Mouse (Mus musculus): ENCODE measurements at regions not wholly inside any gene's neighbourhood (a gene's known extent, or its start where the extent isn't known, plus 50 kb on each side); places are given as distances from the start of the nearest gene placed in this dataset.

DNA sequence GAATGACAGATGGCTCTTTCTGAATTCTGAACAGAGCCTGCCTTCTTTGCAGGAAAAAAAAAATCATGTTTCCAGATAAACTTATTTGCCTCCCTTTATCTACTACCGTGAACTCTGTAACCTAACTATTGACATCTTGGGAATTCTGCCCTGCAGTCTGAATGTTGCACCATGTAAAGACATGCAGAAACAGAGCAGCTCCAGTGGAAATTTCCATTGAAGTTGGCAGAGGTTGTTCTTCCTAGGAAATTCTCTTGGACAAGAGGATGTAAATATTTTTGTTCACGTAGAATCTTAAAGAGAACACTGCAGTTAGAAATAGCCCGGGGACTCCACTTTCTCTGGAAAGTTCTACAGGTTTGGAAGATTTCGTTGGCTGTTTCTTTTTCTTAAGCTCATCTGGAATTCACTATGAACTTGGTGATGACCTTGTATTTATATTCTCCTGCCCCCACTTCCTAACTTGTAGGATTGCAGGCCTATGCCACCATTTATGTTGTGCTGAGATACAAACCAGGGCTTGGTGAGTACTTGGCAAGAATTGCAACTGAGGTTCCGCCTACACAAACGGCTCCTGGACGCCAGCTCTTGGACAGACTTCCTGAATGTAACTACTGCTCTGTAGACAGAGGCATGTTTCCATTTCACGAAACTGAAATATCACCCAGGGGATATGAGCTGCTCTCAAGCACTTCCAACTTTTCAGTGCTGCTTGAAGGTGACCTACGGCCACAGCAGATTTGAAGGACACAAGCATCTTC, 202.7 kb upstream of the Mocs1 start:
- H3K4me3 ChIP-seq (ENCODE audit: extremely low read depth, insufficient read depth, insufficient read length) = no peak overlapping the region
- no peaks in the 10 kb centered on the region for H3K4me1 ChIP-seq (ENCODE audit: control insufficient read depth, insufficient read depth, insufficient read length)
- no peaks in the 10 kb centered on the region for H3K27me3 ChIP-seq (ENCODE audit: control insufficient read depth, insufficient read depth, low read length)
- TF ChIP-seq CTCF (IDR thresholded peaks at IDR 0.05; ENCODE audit: extremely low read depth, insufficient read depth, insufficient read length, insufficient replicate concordance) = no peak
- no peak for TF ChIP-seq POLR2A (IDR thresholded peaks at IDR 0.05; ENCODE audit: low read depth, low read length)
- WGBS = 76% methylated on average over 9 of the region's 9 CpGs
- no peak overlapping the region for H3K27ac ChIP-seq (ENCODE audit: insufficient read depth, low read length)
- H3K36me3 ChIP-seq (ENCODE audit: control insufficient read depth, insufficient read depth, low read length) = no peaks in the 10 kb centered on the region
- DNase-seq (ENCODE audit: low read depth in 1 of 2, low spot score in 2 of 2) = no peak

GRCm38 (mm10) chr17:49226016-49226400, 202.2 kb upstream of the Mocs1 start:
- WGBS = 81% methylated on average over 6 of the region's 6 CpGs

GRCm38 (mm10) chr17:49231287-49231686, 196.9 kb upstream of the Mocs1 start:
- Histone ChIP-seq H3K27ac (ENCODE audit: insufficient read depth, low read length) (no peak overlapping the region), H3K4me1 (ENCODE audit: control insufficient read depth, insufficient read depth, insufficient read length) (no peaks in the 10 kb centered on the region), H3K36me3 (ENCODE audit: control insufficient read depth, insufficient read depth, low read length) (no peaks in the 10 kb centered on the region), H3K27me3 (ENCODE audit: control insufficient read depth, insufficient read depth, low read length) (no peaks in the 10 kb centered on the region), H3K4me3 (ENCODE audit: extremely low read depth, insufficient read depth, insufficient read length) (no peak overlapping the region)
- DNase-seq (ENCODE audit: low read depth in 1 of 2, low spot score in 2 of 2) = no peak
- 75% methylated on average over 3 of the region's 3 CpGs for WGBS
- TF ChIP-seq CTCF (IDR thresholded peaks at IDR 0.05; ENCODE audit: extremely low read depth, insufficient read depth, insufficient read length, insufficient replicate concordance) = no peak
- no peak for TF ChIP-seq POLR2A (IDR thresholded peaks at IDR 0.05; ENCODE audit: low read depth, low read length)

More at GRCm38 (mm10) chr17:49226016-49226400, 202.2 kb upstream of the Mocs1 start:
- TF ChIP-seq CTCF (IDR thresholded peaks at IDR 0.05; ENCODE audit: extremely low read depth, insufficient read depth, insufficient read length, insufficient replicate concordance) (no peak), POLR2A (IDR thresholded peaks at IDR 0.05; ENCODE audit: low read depth, low read length) (no peak)
- Histone ChIP-seq H3K4me1 (ENCODE audit: control insufficient read depth, insufficient read depth, insufficient read length) (no peaks in the 10 kb centered on the region), H3K36me3 (ENCODE audit: control insufficient read depth, insufficient read depth, low read length) (no peaks in the 10 kb centered on the region), H3K4me3 (ENCODE audit: extremely low read depth, insufficient read depth, insufficient read length) (no peak overlapping the region), H3K27me3 (ENCODE audit: control insufficient read depth, insufficient read depth, low read length) (no peaks in the 10 kb centered on the region), H3K27ac (ENCODE audit: insufficient read depth, low read length) (no peak overlapping the region)
- DNase-seq (ENCODE audit: low read depth in 1 of 2, low spot score in 2 of 2) = no peak

DNA sequence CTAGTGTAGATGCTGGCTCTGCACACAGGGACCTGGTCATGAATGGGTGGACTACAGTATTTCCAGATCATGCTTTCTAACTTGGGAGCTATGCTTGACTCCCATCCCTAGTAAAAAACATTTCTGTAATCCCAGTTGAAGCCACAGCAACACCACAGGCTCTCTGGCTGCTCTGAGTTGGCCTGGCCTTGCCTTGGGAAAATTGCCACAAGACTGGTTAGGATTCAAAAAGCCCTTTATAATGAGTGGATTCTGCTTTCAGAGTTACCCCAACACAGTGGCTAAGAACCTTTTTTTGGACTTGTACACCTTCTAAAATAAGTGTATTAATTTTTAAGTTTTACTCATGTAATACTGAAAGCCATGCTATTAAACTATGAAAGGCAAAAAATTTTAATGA, 188.1 kb upstream of the Mocs1 start:
- H3K27ac ChIP-seq (ENCODE audit: insufficient read depth, low read length) = no peak overlapping the region
- no peak for DNase-seq (ENCODE audit: low read depth in 1 of 2, low spot score in 2 of 2)
- no peak overlapping the region for H3K4me3 ChIP-seq (ENCODE audit: extremely low read depth, insufficient read depth, insufficient read length)
- no peak for TF ChIP-seq CTCF (IDR thresholded peaks at IDR 0.05; ENCODE audit: extremely low read depth, insufficient read depth, insufficient read length, insufficient replicate concordance)
- TF ChIP-seq POLR2A (IDR thresholded peaks at IDR 0.05; ENCODE audit: low read depth, low read length) = no peak
- no peaks in the 10 kb centered on the region for H3K36me3 ChIP-seq (ENCODE audit: control insufficient read depth, insufficient read depth, low read length)
- no peaks in the 10 kb centered on the region for H3K27me3 ChIP-seq (ENCODE audit: control insufficient read depth, insufficient read depth, low read length)
- no peaks in the 10 kb centered on the region for H3K4me1 ChIP-seq (ENCODE audit: control insufficient read depth, insufficient read depth, insufficient read length)

DNA sequence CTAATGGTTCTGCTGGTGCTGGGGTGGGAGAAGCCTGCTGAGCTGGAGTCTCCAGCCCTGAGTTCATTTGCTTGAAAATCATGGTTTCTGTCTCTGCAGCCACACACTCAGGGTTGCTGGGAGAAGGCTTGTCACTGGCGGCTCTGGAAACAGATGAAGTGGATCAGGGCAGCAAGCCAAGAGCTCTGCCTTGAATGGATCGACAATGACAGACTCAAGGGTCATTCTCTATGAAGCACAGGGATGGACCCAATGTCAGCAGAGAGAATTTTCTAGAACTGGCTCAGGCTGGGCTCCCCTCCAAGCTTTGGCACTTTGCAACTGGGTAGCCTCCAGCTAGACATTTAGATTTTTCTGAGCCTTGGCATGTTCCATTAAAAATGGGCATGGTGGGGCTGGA, 184.7 kb upstream of the Mocs1 start:
- H3K27me3 ChIP-seq (ENCODE audit: control insufficient read depth, insufficient read depth, low read length) = no peaks in the 10 kb centered on the region
- no peak overlapping the region for H3K27ac ChIP-seq (ENCODE audit: insufficient read depth, low read length)
- H3K4me3 ChIP-seq (ENCODE audit: extremely low read depth, insufficient read depth, insufficient read length) = no peak overlapping the region
- no peak for TF ChIP-seq POLR2A (IDR thresholded peaks at IDR 0.05; ENCODE audit: low read depth, low read length)
- TF ChIP-seq CTCF (IDR thresholded peaks at IDR 0.05; ENCODE audit: extremely low read depth, insufficient read depth, insufficient read length, insufficient replicate concordance) = no peak
- WGBS = 86% methylated on average over 2 of the region's 2 CpGs
- H3K4me1 ChIP-seq (ENCODE audit: control insufficient read depth, insufficient read depth, insufficient read length) = no peaks in the 10 kb centered on the region
- H3K36me3 ChIP-seq (ENCODE audit: control insufficient read depth, insufficient read depth, low read length) = no peaks in the 10 kb centered on the region
- DNase-seq (ENCODE audit: low read depth in 1 of 2, low spot score in 2 of 2) = no peak

GRCm38 (mm10) chr17:49245013-49245412, 183.1 kb upstream of the Mocs1 start:
- Histone ChIP-seq H3K4me3 (ENCODE audit: extremely low read depth, insufficient read depth, insufficient read length) (no peak overlapping the region), H3K4me1 (ENCODE audit: control insufficient read depth, insufficient read depth, insufficient read length) (no peaks in the 10 kb centered on the region), H3K36me3 (ENCODE audit: control insufficient read depth, insufficient read depth, low read length) (no peaks in the 10 kb centered on the region), H3K27me3 (ENCODE audit: control insufficient read depth, insufficient read depth, low read length) (no peaks in the 10 kb centered on the region), H3K27ac (ENCODE audit: insufficient read depth, low read length) (no peak overlapping the region)
- DNase-seq (ENCODE audit: low read depth in 1 of 2, low spot score in 2 of 2) = no peak
- no peak for TF ChIP-seq POLR2A (IDR thresholded peaks at IDR 0.05; ENCODE audit: low read depth, low read length)
- TF ChIP-seq CTCF (IDR thresholded peaks at IDR 0.05; ENCODE audit: extremely low read depth, insufficient read depth, insufficient read length, insufficient replicate concordance) = no peak
- 51% methylated on average over 2 of the region's 2 CpGs for WGBS

DNA sequence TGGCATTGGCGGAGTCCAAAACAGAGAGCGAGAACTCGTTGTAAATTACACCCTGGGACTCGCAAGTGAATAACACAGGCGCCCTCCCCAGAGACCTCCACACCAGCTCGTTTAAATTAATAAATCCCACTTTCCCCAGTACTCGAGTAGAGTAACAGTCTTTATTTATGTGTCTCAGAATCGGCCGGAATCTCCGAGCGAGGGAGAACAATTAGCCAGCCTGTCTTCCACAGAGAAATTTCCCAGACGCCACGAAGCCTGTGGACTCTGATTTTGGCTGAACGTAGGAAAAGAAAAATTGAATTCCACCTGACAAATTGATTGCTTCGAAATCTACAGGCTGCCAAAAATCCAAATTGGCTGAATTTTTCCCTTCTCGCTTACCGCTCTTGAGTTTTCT, 180.9 kb upstream of the Mocs1 start:
- WGBS = 89% methylated on average over 17 of the region's 17 CpGs
- no peak overlapping the region for H3K4me3 ChIP-seq (ENCODE audit: extremely low read depth, insufficient read depth, insufficient read length)

More for the DNA sequence above, 180.9 kb upstream of the Mocs1 start:
- Histone ChIP-seq H3K27ac (ENCODE audit: insufficient read depth, low read length) (no peak overlapping the region), H3K27me3 (ENCODE audit: control insufficient read depth, insufficient read depth, low read length) (no peaks in the 10 kb centered on the region), H3K4me1 (ENCODE audit: control insufficient read depth, insufficient read depth, insufficient read length) (no peaks in the 10 kb centered on the region), H3K36me3 (ENCODE audit: control insufficient read depth, insufficient read depth, low read length) (no peaks in the 10 kb centered on the region)
- TF ChIP-seq POLR2A (IDR thresholded peaks at IDR 0.05; ENCODE audit: low read depth, low read length) = no peak
- no peak for TF ChIP-seq CTCF (IDR thresholded peaks at IDR 0.05; ENCODE audit: extremely low read depth, insufficient read depth, insufficient read length, insufficient replicate concordance)
- DNase-seq (ENCODE audit: low read depth in 1 of 2, low spot score in 2 of 2) = no peak

Measured in spleen, adult 2 months (tissue).